In genomic region chr8:54975927-54976326, GRCm38 (mm10) we compare ENCODE assay signal across 14 mouse cellular contexts. TPM values are rescaled to one million over a fixed set of nuclear protein-coding genes. Genes with fewer than 3 reads are reported as not detected.
A peak's percentile ranks its signal among the peaks of the same experiment; 100 is the strongest.
DNase-seq lines count a peak whose midpoint lies in the region; ATAC-seq lines count a peak whose summit lies in the region.
"Had no signal": no experiment of that assay in that cellular context is flagged by ENCODE, and none has a peak within 500 bp of the region (broad histone marks: within the 10 kb centered on the region; RNA-seq: fewer than 3 reads in every experiment).

No protein-coding gene starts in this region.

- H3K36me3 ChIP-seq in forebrain, embryonic 12.5 days (replicated peaks), result no peaks in the 10 kb centered on the region
- no peaks in the 10 kb centered on the region for H3K36me3 ChIP-seq in midbrain, embryonic 14.5 days (ENCODE audit: control insufficient read depth, insufficient read depth, low read length)
- H3K36me3 ChIP-seq: embryonic facial prominence, embryonic 12.5 days; limb, embryonic 15.5 days had no signal

- peak; percentile 55 for DNase-seq in left cerebral cortex, postnatal 4 days
- DNase-seq in left cerebral cortex, adult 18-20 months (ENCODE audit: low spot score in 2 of 2), result no peak
- peak; percentile 79 for DNase-seq in cerebellum, adult 11-12 months
- DNase-seq in midbrain, embryonic 14.5 days, result no peak
- no peak for DNase-seq in embryo, embryonic 10.5 days (ENCODE audit: low spot score)
- DNase-seq in liver, result no peak
- DNase-seq in Muller cell, postnatal 12 days (ENCODE audit: inconsistent ontology term), result no peak
- DNase-seq: adrenal gland, postnatal 14 days; B cell, adult 2 months; kidney, adult 9 months; lung, embryonic 14.5 days had no signal

- WGBS in forebrain, embryonic 12.5 days, result 40% methylated on average over 2 of the region's 2 CpGs
- WGBS in midbrain, embryonic 14.5 days, result 43% methylated on average over 2 of the region's 2 CpGs

- H3K4me2 ChIP-seq in forebrain, embryonic 12.5 days, result no peak overlapping the region
- 0 out of 2 replicates have a peak overlapping the region, but pooled peaks have one; percentile 15 for H3K4me2 ChIP-seq in midbrain, embryonic 14.5 days (ENCODE audit: low read length)
- H3K4me2 ChIP-seq: embryonic facial prominence, embryonic 12.5 days; limb, embryonic 15.5 days; lung, embryonic 14.5 days had no signal

- no peaks in the 10 kb centered on the region for H3K9me3 ChIP-seq in forebrain, embryonic 12.5 days
- no peaks in the 10 kb centered on the region for H3K9me3 ChIP-seq in midbrain, embryonic 14.5 days (ENCODE audit: control insufficient read depth, low read length)
- H3K9me3 ChIP-seq: embryonic facial prominence, embryonic 12.5 days; limb, embryonic 15.5 days had no signal

- H3K27ac ChIP-seq in forebrain, embryonic 12.5 days, result no peak overlapping the region
- H3K27ac ChIP-seq in midbrain, embryonic 14.5 days (replicated peaks; ENCODE audit: low read depth, low read length), result no peak overlapping the region
- H3K27ac ChIP-seq: embryonic facial prominence, embryonic 12.5 days; limb, embryonic 15.5 days had no signal

- intact Hi-C loops in left cerebral cortex, postnatal 4 days (cut with DNase I), result no loop called here

- peaks cover 4% of the 10 kb centered on the region; the same call in 1 of the 2 replicates for H3K4me1 ChIP-seq in forebrain, embryonic 12.5 days
- H3K4me1 ChIP-seq in midbrain, embryonic 14.5 days (ENCODE audit: control insufficient read depth, insufficient read depth, low read length), result peaks cover 13% of the 10 kb centered on the region
- H3K4me1 ChIP-seq: embryonic facial prominence, embryonic 12.5 days; limb, embryonic 15.5 days had no signal

- H3K9ac ChIP-seq in forebrain, embryonic 12.5 days, result no peak overlapping the region
- no peak overlapping the region for H3K9ac ChIP-seq in midbrain, embryonic 14.5 days (replicated peaks; ENCODE audit: low read length)
- H3K9ac ChIP-seq: embryonic facial prominence, embryonic 12.5 days; limb, embryonic 15.5 days; lung, embryonic 14.5 days had no signal

- peak; percentile 67 for ATAC-seq in forebrain, embryonic 12.5 days (ENCODE audit: low FRiP score)
- peak; percentile 47; the same call in 1 of the 2 replicates for ATAC-seq in midbrain, embryonic 14.5 days (ENCODE audit: low FRiP score, low TSS enrichment)

- H3K27me3 ChIP-seq in forebrain, embryonic 12.5 days, result 0 out of 2 replicates have a peak, but pooled peaks cover 2% of the 10 kb centered on the region
- H3K27me3 ChIP-seq in midbrain, embryonic 14.5 days (ENCODE audit: control insufficient read depth, insufficient read depth, low read length), result no peaks in the 10 kb centered on the region
- H3K27me3 ChIP-seq: embryonic facial prominence, embryonic 12.5 days; limb, embryonic 15.5 days had no signal

- no peak overlapping the region for H3K4me3 ChIP-seq in forebrain, embryonic 12.5 days (replicated peaks)
- no peak overlapping the region for H3K4me3 ChIP-seq in midbrain, embryonic 14.5 days (replicated peaks; ENCODE audit: low read depth, low read length)
- H3K4me3 ChIP-seq: embryonic facial prominence, embryonic 12.5 days; limb, embryonic 15.5 days had no signal

RNA-seq across cellular contexts. Expression of gene Gpm6a, which starts 21.3 kb away (rescaled TPM):
- 100 to 1,000 TPM; 877 to 914 TPM for total RNA-seq in left cerebral cortex, postnatal 4 days (2021)
- total RNA-seq in left cerebral cortex, adult 18-20 months (2021), result 100 to 1,000 TPM; 869 to 983 TPM
- polyA plus RNA-seq in forebrain, embryonic 12.5 days (2016; fragmentation: Nextera tagmentation; extraction: Ambion mirVana), result 207 and 219 TPM in 2 replicates
- 570 and 651 TPM in 2 replicates for polyA plus RNA-seq in midbrain, embryonic 14.5 days (2014; fragmentation: Nextera tagmentation; extraction: Ambion mirVana)

Comparison
In these comparisons a context has a peak if more than half of its experiments do, and no peak if none do; other contexts are left out.
1. DNase-seq: peak in left cerebral cortex, postnatal 4 days (single experiment) and cerebellum, adult 11-12 months (single experiment); none in left cerebral cortex, adult 18-20 months (0 of 2), midbrain, embryonic 14.5 days (single experiment), embryo, embryonic 10.5 days (single experiment), liver (single experiment) and Muller cell, postnatal 12 days (single experiment).